Mouse (Mus musculus) neural tube, embryonic 12.5 days (tissue): ENCODE data around the gene Ost4. TPM values are rescaled to one million over a fixed set of nuclear protein-coding genes. Genes with fewer than 3 reads are reported as not detected.

Experiments used
- ATAC-seq: fragments of 200-750 bp; cut with Nextera tagmentation; 2 replicates; pipeline ENCODE4 v1.8.0; 2017; ENCODE audit warnings: low read depth, mild to moderate bottlenecking, moderate TSS enrichment, moderate library complexity; ENCODE audit not compliant: low FRiP score
- H3K27ac ChIP-seq: fragments of 300-500 bp; sonication (generic); 2 replicates; pipeline ENCODE4 v1.5.1; 2016
- H3K27me3 ChIP-seq: fragments of 300-500 bp; sonication (generic); replicated peaks from 2 replicates; pipeline ENCODE4 v1.6.1; 2016; ENCODE audit warnings: mild to moderate bottlenecking
- H3K36me3 ChIP-seq: fragments of 300-500 bp; sonication (generic); 2 replicates; pipeline ENCODE4 v1.6.1; 2016; ENCODE audit warnings: mild to moderate bottlenecking
- H3K4me1 ChIP-seq: fragments of 300-500 bp; sonication (generic); 2 replicates; pipeline ENCODE4 v1.6.1; 2016
- H3K4me2 ChIP-seq: fragments of 300-500 bp; sonication (generic); replicated peaks from 2 replicates; pipeline ENCODE4 v1.6.1; 2016; ENCODE audit warnings: mild to moderate bottlenecking
- H3K4me3 ChIP-seq: fragments of 300-500 bp; sonication (generic); 2 replicates; pipeline ENCODE4 v1.5.1; 2016
- H3K9ac ChIP-seq: fragments of 300-500 bp; sonication (generic); 2 replicates; pipeline ENCODE4 v1.6.1; 2016; ENCODE audit warnings: mild to moderate bottlenecking
- H3K9me3 ChIP-seq: fragments of 300-500 bp; sonication (generic); 2 replicates; pipeline ENCODE4 v1.6.1; 2016; ENCODE audit warnings: mild to moderate bottlenecking
- WGBS: fragments of 180-500 bp; shearing (Covaris S2); methylation state at CpG from one replicate; pipeline ENCODE4 v1.1.7; 2016; 5-methylcytosine and 5-hydroxymethylcytosine counted together
- polyA plus RNA-seq: library from polyadenylated mRNA; unstranded; fragments of >200 nt; fragmentation: Nextera tagmentation; extraction: Ambion mirVana; gene quantifications from 2 replicates; pipeline ENCODE4 v1.2.1, GENCODE M21; 2016

The Ost4 gene
- polyA plus RNA-seq, 1 experiment from 2014 or later, result 294 TPM

DNA sequence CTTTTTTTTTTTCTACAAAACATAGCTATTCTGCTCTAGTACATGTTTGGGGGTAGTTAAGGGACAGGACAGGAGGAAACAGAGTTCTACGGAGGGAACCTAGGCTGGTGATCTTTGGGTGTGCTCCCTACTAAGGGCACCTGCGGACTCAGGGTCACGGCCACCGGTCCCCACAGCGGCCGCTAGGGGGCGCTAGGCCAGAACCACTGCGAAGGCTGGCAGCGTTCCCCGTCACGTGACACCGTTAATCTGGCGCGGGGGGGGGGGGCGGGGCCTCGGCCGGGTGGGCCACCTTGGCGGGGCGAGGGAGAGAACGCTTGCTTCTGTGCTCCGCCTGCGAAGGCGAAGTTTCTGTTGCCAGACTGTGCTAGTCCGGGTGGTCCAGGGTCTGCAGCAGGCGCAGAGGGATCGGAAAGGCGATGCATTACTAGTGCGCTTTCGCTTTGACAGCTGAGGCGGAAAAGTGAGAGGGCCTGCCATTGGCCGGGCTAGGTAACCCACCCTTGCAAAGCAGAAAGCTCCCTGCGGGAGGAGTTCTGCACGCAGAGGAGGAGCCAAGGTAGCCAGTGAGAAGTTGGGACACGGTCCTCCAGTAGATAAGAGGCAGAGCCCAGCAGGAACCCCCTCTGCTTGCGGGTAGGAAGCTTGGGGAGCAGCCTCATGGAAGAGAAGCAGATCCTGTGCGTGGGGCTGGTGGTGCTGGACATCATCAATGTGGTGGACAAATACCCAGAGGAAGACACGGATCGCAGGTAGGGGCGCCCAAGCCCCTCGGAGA is 13.9 kb upstream of the Ost4 start, which contains the start of gene Khk:
Gene Khk (plus strand): TSS at position 176 of the 778 bp plus-strand sequence.
- peak within 1 kb of the TSS; percentile 82 for H3K4me2 ChIP-seq
- peak within 1 kb of the TSS; percentile 47 for H3K4me3 ChIP-seq
- WGBS, result under 1% methylated on average over 40 of the region's 40 CpGs
- H3K27ac ChIP-seq, result 0 out of 2 replicates have a peak within 1 kb of the TSS, but pooled peaks have one; percentile 16
- H3K9me3 ChIP-seq, result no peaks in the 10 kb centered on the region
- H3K4me1 ChIP-seq, result peaks cover 13% of the 10 kb centered on the region
- H3K36me3 ChIP-seq, result peaks cover 5% of the 10 kb centered on the region; the same call in 1 of the 2 replicates
- peak within 1 kb of the TSS; percentile 59 for H3K9ac ChIP-seq
- no peaks in the 10 kb centered on the region for H3K27me3 ChIP-seq
- ATAC-seq, result peak; percentile 66

DNA sequence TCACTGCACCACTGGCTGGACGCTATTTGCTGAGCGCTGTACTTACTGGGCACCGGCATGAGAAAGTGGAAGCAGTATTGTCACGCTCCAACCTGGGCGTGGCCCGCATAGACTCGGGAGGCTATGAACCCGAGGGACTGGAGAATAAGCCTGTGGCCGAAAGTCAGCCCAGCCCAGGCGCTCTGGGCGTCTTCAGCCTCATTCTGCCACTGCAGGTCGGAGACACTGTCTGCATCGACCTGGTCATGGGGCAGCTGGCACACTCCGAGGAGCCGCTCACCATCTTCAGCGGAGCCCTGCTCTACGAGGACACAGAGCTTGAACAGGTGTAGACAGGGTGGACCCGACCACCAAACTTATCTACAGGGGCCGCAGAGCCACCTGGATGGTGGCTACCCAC is 13.0 kb upstream of the Ost4 start:
- ATAC-seq, result 0 out of 2 replicates have a peak, but pooled peaks have one; percentile 4

DNA sequence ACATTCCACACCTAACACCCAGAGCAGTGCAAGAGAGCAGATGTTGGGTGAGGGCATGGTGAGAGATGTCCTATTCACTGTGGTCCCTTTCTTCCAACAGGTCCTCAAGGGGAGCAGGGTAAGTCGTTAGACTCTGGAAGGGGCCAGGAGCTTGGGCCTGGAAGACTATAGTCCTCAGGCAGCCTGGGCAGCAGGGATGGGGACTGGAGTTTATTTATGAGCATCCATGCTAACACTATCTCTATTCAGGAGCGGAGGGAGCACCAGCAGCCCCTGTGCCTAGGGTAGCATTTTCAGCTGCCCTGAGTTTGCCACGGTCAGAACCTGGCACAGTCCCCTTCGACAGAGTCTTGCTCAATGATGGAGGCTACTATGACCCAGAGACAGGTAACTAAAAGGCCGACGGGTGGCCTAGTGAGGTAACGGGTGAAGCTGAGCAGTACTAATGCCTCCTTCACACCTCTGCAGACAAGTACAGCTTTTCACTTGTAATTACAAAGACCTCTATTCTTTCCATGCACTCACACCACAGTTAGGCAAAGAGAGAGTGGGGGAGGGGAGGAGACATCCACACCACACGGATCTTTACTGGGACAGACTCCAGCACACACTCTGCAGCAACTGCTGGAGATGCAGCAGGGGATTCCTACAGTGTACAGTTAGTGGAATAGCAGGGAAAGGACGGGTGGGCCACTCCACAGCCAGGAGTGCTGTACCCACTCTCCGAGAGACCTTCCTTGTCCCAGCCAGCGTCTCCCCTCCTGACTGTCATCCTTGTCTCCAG is 12.4 kb upstream of the Ost4 start:
- Histone ChIP-seq H3K36me3 (peaks cover 5% of the 10 kb centered on the region; the same call in 1 of the 2 replicates), H3K4me1 (peaks cover 22% of the 10 kb centered on the region), H3K9ac (no peak overlapping the region), H3K4me2 (0 out of 2 replicates have a peak overlapping the region, but pooled peaks have one; percentile 82), H3K9me3 (no peaks in the 10 kb centered on the region), H3K27me3 (no peaks in the 10 kb centered on the region), H3K4me3 (no peak overlapping the region), H3K27ac (no peak overlapping the region)
- no peak for ATAC-seq
- 65% methylated on average over 11 of the region's 11 CpGs for WGBS

More for the DNA sequence above, 13.0 kb upstream of the Ost4 start:
- H3K4me3 ChIP-seq, result no peak overlapping the region
- no peak overlapping the region for H3K9ac ChIP-seq
- 58% methylated on average over 19 of the region's 19 CpGs for WGBS
- peak overlapping the region; percentile 82 for H3K4me2 ChIP-seq
- H3K27me3 ChIP-seq, result no peaks in the 10 kb centered on the region
- H3K36me3 ChIP-seq, result peaks cover 5% of the 10 kb centered on the region; the same call in 1 of the 2 replicates
- H3K27ac ChIP-seq, result no peak overlapping the region
- H3K4me1 ChIP-seq, result peaks cover 17% of the 10 kb centered on the region
- no peaks in the 10 kb centered on the region for H3K9me3 ChIP-seq

DNA sequence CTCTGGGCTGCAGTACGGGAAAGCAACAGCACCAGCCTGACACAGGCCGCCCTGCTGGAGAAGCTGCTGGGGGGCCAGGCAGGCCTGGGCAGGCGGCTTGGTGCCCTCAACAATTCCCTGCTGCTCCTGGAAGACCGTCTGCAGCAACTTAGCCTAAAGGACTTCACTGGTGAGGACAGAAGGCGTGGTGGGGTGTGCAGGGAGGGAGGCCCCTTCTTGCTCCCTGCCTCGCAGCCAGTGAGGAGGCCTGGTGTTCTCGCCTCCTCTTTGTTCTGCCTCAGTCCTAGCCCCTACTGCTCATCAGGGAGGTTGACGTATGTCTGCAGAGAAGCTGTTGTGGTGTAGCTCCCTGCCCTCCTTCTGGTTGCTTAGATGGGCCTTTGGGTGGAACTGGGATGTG is 11.1 kb upstream of the Ost4 start:
- ATAC-seq, result no peak
- H3K36me3 ChIP-seq, result peaks cover 5% of the 10 kb centered on the region; the same call in 1 of the 2 replicates
- H3K27ac ChIP-seq, result no peak overlapping the region
- H3K9ac ChIP-seq, result no peak overlapping the region
- H3K27me3 ChIP-seq, result no peaks in the 10 kb centered on the region
- peaks cover 29% of the 10 kb centered on the region for H3K4me1 ChIP-seq
- no peak overlapping the region for H3K4me3 ChIP-seq
- no peak overlapping the region for H3K4me2 ChIP-seq
- no peaks in the 10 kb centered on the region for H3K9me3 ChIP-seq
- WGBS, result 82% methylated on average over 8 of the region's 8 CpGs

DNA sequence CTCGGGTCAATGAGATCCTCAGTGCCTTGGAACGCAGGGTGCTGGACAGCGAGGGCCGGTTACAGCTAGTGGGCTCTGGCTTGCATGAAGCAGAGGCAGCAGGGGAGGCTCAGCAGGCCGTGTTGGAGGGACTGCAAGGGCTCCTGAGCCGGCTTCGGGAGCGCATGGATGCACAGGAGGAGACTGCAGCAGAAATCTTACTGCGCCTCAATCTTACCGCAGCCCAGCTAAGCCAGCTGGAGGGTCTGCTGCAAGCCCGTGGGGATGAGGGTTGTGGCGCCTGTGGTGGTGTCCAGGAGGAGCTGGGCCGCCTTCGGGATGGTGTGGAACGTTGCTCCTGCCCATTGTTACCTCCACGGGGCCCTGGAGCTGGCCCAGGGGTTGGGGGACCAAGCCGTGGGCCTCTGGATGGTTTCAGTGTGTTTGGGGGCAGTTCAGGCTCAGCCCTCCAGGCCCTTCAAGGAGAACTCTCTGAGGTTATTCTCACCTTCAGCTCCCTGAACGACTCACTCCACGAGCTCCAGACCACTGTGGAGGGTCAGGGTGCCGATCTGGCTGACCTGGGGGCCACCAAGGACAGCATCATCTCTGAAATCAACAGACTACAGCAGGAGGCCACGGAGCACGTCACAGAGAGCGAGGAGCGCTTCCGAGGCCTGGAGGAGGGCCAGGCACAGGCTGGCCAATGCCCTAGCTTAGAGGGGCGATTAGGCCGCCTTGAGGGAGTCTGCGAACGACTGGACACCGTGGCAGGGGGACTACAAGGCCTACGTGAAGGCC is 10.5 kb upstream of the Ost4 start:
- H3K4me1 ChIP-seq, result peaks cover 35% of the 10 kb centered on the region
- no peak for ATAC-seq

DNA sequence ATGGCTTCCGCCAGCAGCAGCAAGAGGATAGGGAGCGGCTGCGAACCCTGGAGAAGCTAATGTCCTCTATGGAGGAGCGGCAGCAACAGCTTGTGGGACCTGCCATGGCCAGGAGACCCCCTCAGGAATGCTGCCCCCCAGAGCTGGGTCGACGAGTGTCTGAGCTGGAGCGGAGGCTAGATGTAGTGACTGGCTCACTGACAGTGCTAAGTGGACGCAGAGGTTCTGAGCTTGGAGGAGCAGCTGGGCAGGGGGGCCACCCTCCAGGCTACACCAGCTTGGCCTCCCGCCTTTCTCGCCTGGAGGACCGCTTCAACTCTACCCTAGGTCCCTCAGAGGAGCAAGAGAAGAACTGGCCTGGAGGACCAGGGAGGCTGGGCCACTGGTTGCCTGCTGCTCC is 9.8 kb upstream of the Ost4 start:
- Histone ChIP-seq H3K4me1 (peaks cover 38% of the 10 kb centered on the region), H3K27me3 (no peaks in the 10 kb centered on the region), H3K36me3 (peaks cover 5% of the 10 kb centered on the region; the same call in 1 of the 2 replicates), H3K27ac (no peak overlapping the region), H3K9ac (no peak overlapping the region), H3K9me3 (no peaks in the 10 kb centered on the region), H3K4me2 (no peak overlapping the region), H3K4me3 (no peak overlapping the region)
- 88% methylated on average over 11 of the region's 11 CpGs for WGBS
- no peak for ATAC-seq

More for the DNA sequence above, 10.5 kb upstream of the Ost4 start:
- H3K4me2 ChIP-seq, result no peak overlapping the region
- H3K27me3 ChIP-seq, result no peaks in the 10 kb centered on the region
- peaks cover 5% of the 10 kb centered on the region; the same call in 1 of the 2 replicates for H3K36me3 ChIP-seq
- H3K9me3 ChIP-seq, result no peaks in the 10 kb centered on the region
- no peak overlapping the region for H3K27ac ChIP-seq
- H3K4me3 ChIP-seq, result no peak overlapping the region
- H3K9ac ChIP-seq, result no peak overlapping the region
- WGBS, result 86% methylated on average over 31 of the region's 31 CpGs

DNA sequence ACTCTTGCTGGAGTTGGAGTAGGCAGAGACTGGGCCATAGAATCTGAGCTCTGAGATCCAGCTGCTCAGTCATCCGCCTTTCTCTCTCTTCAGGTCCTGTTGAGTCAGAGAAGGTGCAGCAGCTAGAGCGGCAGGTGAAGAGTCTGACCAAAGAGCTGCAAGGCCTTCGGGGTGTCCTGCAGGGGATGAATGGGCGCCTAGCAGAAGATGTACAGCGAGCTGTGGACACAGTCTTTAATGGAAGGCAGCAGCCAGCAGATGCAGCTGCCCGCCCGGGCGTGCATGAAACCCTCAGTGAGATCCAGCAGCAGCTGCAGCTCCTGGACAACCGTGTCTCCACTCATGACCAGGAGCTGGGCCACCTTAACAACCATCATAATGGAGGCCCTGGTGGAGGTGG is 9.3 kb upstream of the Ost4 start:
- peaks cover 37% of the 10 kb centered on the region for H3K4me1 ChIP-seq
- 94% methylated on average over 9 of the region's 9 CpGs for WGBS

DNA sequence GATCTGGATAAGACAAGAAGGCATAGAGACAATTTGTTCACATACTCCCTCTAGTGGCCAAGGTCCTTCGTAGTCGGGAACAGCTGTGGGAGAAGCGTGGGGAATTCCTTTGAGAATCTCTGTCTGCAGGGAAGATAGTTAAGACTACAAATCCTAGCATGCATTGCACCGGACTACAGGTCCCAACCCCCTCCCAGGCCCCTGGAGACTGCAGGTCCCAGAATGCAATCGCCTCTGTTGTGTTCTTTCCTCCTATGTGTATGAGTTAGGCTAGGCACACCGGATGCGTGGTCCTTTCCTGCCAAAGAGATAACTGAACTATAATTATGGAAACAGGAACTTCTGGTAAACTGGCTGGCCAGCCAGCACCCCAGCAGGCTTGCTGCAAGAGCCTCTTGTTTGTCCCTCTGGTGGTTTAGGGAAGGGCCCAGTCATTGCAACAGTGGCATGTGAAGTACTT is 8.4 kb upstream of the Ost4 start:
- WGBS, result 5% methylated on average over 7 of the region's 7 CpGs

More for the DNA sequence above, 9.3 kb upstream of the Ost4 start:
- H3K27me3 ChIP-seq, result no peaks in the 10 kb centered on the region
- H3K9me3 ChIP-seq, result no peaks in the 10 kb centered on the region
- peaks cover 5% of the 10 kb centered on the region; the same call in 1 of the 2 replicates for H3K36me3 ChIP-seq
- H3K4me2 ChIP-seq, result no peak overlapping the region
- H3K9ac ChIP-seq, result no peak overlapping the region
- no peak overlapping the region for H3K4me3 ChIP-seq
- ATAC-seq, result no peak
- H3K27ac ChIP-seq, result no peak overlapping the region

DNA sequence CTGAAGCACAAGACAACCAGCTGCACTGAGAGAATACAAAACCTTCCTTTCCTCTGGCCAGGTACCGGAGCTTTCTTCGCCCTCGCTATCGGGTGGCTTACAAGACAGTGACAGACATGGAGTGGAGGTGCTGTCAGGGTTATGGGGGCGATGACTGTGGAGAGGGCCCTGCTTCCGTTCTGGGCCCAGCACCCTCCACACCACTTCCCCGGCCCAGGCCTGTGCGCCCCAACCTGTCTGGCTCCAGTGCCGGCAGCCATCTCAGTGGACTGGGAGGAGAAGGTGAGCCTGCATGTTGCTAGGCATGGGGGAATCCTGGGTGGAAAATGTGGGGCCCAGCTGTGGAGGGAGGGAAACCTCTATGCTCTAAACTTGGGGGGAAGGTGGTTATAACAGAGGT is 7.9 kb upstream of the Ost4 start:
- Histone ChIP-seq H3K4me1 (peaks cover 33% of the 10 kb centered on the region), H3K27me3 (no peaks in the 10 kb centered on the region), H3K4me3 (peak overlapping the region; percentile 24; the same call in 1 of the 2 replicates), H3K9me3 (no peaks in the 10 kb centered on the region), H3K36me3 (peaks cover 5% of the 10 kb centered on the region; the same call in 1 of the 2 replicates), H3K9ac (no peak overlapping the region), H3K4me2 (peak overlapping the region; percentile 53), H3K27ac (0 out of 2 replicates have a peak overlapping the region, but pooled peaks have one; percentile 37)
- whole genome bisulfite sequencing, result 74% methylated on average over 9 of the region's 9 CpGs
- peak; percentile 48 for ATAC-seq

More for the DNA sequence above, 8.4 kb upstream of the Ost4 start:
- Histone ChIP-seq H3K9me3 (no peaks in the 10 kb centered on the region), H3K9ac (no peak overlapping the region), H3K4me3 (no peak overlapping the region), H3K27me3 (no peaks in the 10 kb centered on the region), H3K4me1 (peaks cover 33% of the 10 kb centered on the region), H3K4me2 (peak overlapping the region; percentile 53), H3K27ac (no peak overlapping the region), H3K36me3 (peaks cover 5% of the 10 kb centered on the region; the same call in 1 of the 2 replicates)
- ATAC-seq, result peak; percentile 86

DNA sequence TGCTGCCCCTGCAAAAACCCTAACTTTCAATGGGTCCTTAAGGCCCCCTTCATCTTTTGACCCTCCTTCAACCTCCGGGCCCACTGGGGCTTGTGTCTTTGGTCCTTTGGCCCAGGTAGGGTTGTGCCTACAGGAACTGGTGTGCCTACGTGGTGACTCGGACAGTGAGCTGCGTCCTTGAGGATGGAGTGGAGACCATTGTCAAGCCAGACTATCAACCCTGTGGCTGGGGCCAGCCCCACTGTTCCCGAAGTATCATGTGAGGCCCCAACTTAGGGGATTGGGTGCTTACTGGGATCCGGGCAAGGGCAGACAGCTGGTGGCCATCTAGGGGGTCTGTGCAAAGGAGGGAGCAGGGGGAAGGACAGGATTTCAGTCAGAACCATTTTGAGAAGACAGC is 7.3 kb upstream of the Ost4 start:
- Histone ChIP-seq H3K4me3 (peak overlapping the region; percentile 24; the same call in 1 of the 2 replicates), H3K27me3 (no peaks in the 10 kb centered on the region), H3K4me1 (peaks cover 33% of the 10 kb centered on the region), H3K9me3 (no peaks in the 10 kb centered on the region), H3K27ac (no peak overlapping the region), H3K4me2 (peak overlapping the region; percentile 53), H3K36me3 (peaks cover 5% of the 10 kb centered on the region; the same call in 1 of the 2 replicates), H3K9ac (no peak overlapping the region; the same call in 1 of the 2 replicates)
- WGBS, result 83% methylated on average over 6 of the region's 6 CpGs
- no peak for ATAC-seq

DNA sequence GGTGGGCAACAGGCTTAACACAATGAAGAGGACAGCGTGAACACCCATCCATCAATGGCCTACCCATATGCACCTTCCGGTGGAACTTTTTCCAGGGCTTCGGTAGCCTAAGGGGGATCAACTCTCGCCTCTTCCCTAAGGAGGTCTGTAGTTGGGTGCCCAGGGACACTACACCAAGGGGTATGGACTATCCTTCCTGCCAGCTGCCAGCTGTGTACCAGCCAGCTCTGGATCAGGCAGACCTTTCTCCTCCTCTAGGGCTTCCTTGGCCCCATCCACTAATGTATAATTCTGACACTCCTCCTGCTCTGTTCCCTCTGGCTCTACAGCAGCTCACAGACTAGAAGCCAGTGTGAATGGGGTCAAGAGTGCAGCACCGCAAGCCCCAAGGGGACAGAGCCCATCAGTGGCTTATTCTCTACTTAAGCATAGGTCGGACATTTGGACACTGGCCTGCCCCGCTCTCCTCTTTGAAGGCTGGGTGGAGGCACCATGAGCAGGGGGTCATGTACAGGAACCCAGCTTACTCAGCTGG is 6.6 kb upstream of the Ost4 start:
- Histone ChIP-seq H3K27ac (peak overlapping the region; percentile 62), H3K4me3 (peak overlapping the region; percentile 24), H3K9me3 (no peaks in the 10 kb centered on the region), H3K4me2 (peak overlapping the region; percentile 53), H3K4me1 (peaks cover 33% of the 10 kb centered on the region), H3K9ac (peak overlapping the region; percentile 48), H3K36me3 (peaks cover 5% of the 10 kb centered on the region; the same call in 1 of the 2 replicates), H3K27me3 (no peaks in the 10 kb centered on the region)
- 69% methylated on average over 7 of the region's 7 CpGs for WGBS
- ATAC-seq, result no peak
